Comparison of ENCODE assay signal across 8 mouse cellular contexts in the genomic region with DNA sequence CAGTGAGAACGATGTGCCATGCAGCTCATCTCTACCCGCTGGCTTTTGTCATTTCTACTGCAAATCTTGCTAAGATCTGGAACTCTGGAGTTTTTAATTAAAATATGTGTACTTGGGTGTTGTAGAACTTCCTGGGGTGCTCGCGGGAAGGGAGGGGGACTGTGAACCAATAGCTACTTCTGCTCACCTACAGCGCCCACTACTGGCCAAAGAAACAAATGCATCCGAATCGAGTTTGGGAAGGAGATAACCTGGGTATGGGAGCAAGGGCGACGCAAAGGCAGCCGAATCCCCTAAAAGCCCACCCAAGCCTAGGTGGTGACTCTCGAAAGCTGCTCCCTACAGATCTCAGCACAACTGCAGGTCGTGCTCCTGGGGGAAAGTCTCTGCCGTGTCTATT.
DNase-seq lines count a peak whose midpoint lies in the region; ATAC-seq and TF ChIP-seq lines count a peak whose summit lies in the region.

No protein-coding gene starts in this region.

- peak; percentile 21; the same call in 1 of the 2 replicates for TF ChIP-seq CTCF in olfactory bulb, adult 2 months (IDR thresholded peaks at IDR 0.05; ENCODE audit: insufficient read depth, low read depth, low read length)

- no peaks in the 10 kb centered on the region; a peak in 1 of 4 replicates for H3K4me1 ChIP-seq in heart, embryonic 14.5 days (ENCODE audit: control insufficient read depth in 2 of 2, insufficient read depth in 2 of 2, low read length in 2 of 2)
- H3K4me1 ChIP-seq in hindbrain, embryonic 14.5 days (replicated peaks; ENCODE audit: control insufficient read depth, insufficient read depth, low read length), result peaks cover 4% of the 10 kb centered on the region; the same call in 1 of the 2 replicates
- no peaks in the 10 kb centered on the region for H3K4me1 ChIP-seq in olfactory bulb, adult 2 months (ENCODE audit: control insufficient read depth, insufficient read depth, low read length)

- ATAC-seq in heart, embryonic 14.5 days (ENCODE audit: insufficient number of reproducible peaks, insufficient read depth, low FRiP score, low read depth), result no peak
- no peak for ATAC-seq in hindbrain, embryonic 14.5 days (ENCODE audit: low FRiP score)
- no peak for ATAC-seq in inflammation-experienced regulatory T-cells, adult 6 months

- intact Hi-C loops in heart, postnatal 36 days (cut with DNase I), result no loop called here

- peak overlapping the region; percentile 39 for H3K4me2 ChIP-seq in heart, embryonic 14.5 days (ENCODE audit: low read length)
- no peak overlapping the region; the same call in 1 of the 2 replicates for H3K4me2 ChIP-seq in hindbrain, embryonic 14.5 days (replicated peaks)

- no peak overlapping the region for H3K27ac ChIP-seq in heart, embryonic 14.5 days (replicated peaks in 1 of 2; ENCODE audit: control insufficient read depth in 1 of 2, insufficient read depth in 1 of 2, low read depth in 2 of 2, low read length in 2 of 2)
- peak overlapping the region; percentile 60; the same call in 1 of the 2 replicates for H3K27ac ChIP-seq in hindbrain, embryonic 14.5 days
- no peak overlapping the region for H3K27ac ChIP-seq in olfactory bulb, adult 2 months (ENCODE audit: insufficient read depth, low read depth, low read length)

- 36% methylated on average over 13 of the region's 13 CpGs for WGBS in heart, embryonic 14.5 days
- WGBS in hindbrain, embryonic 14.5 days, result 48% methylated on average over 13 of the region's 13 CpGs
- WGBS in olfactory bulb, adult 2 months, result 44% methylated on average over 13 of the region's 13 CpGs

- no peak overlapping the region for H3K4me3 ChIP-seq in heart, embryonic 14.5 days (ENCODE audit: control insufficient read depth in 1 of 2, insufficient read depth in 1 of 2, low read depth in 1 of 2, low read length in 2 of 2)
- no peak overlapping the region for H3K4me3 ChIP-seq in hindbrain, embryonic 14.5 days (replicated peaks; ENCODE audit: low read length)
- H3K4me3 ChIP-seq in olfactory bulb, adult 2 months (ENCODE audit: insufficient read depth, low read depth, low read length), result no peak overlapping the region

- no peaks in the 10 kb centered on the region for H3K27me3 ChIP-seq in heart, embryonic 14.5 days (ENCODE audit: control insufficient read depth, insufficient read depth, low read length)
- peaks cover 10% of the 10 kb centered on the region; the same call in 1 of the 2 replicates for H3K27me3 ChIP-seq in hindbrain, embryonic 14.5 days (ENCODE audit: control insufficient read depth, insufficient read depth, low read length)

- H3K9ac ChIP-seq in heart, embryonic 14.5 days (ENCODE audit: low read length), result no peak overlapping the region
- no peak overlapping the region for H3K9ac ChIP-seq in hindbrain, embryonic 14.5 days

- TF ChIP-seq POLR2A in olfactory bulb, adult 2 months (IDR thresholded peaks at IDR 0.05; ENCODE audit: insufficient read depth, low read depth, low read length), result no peak

- H3K36me3 ChIP-seq in heart, embryonic 14.5 days (ENCODE audit: control insufficient read depth, insufficient read depth, low read length), result no peaks in the 10 kb centered on the region
- no peaks in the 10 kb centered on the region for H3K36me3 ChIP-seq in hindbrain, embryonic 14.5 days (replicated peaks; ENCODE audit: control insufficient read depth, insufficient read depth)

- H3K9me3 ChIP-seq in heart, embryonic 14.5 days (ENCODE audit: control insufficient read depth, low read length), result no peaks in the 10 kb centered on the region
- no peaks in the 10 kb centered on the region for H3K9me3 ChIP-seq in hindbrain, embryonic 14.5 days (ENCODE audit: control insufficient read depth, low read length)

- no peak for DNase-seq in heart, postnatal 36 days
- peak; percentile 41 for DNase-seq in right cerebral cortex, postnatal 4 days
- DNase-seq in right cerebral cortex, postnatal 36 days (ENCODE audit: low spot score in 2 of 2), result no peak
- no peak for DNase-seq in hindbrain, embryonic 14.5 days (ENCODE audit: low spot score)
- no peak for DNase-seq in natural killer cell, adult 2 months (ENCODE audit: low spot score in 2 of 2)
